Mouse (Mus musculus): ENCODE data around the gene Trp53. TPM values are rescaled to one million over a fixed set of nuclear protein-coding genes. Genes with fewer than 3 reads are reported as not detected.

Gene Trp53
- polyA plus RNA-seq, 1 experiment from 2014 or later = 161 TPM

GRCm38 (mm10) chr11:69552622-69553340, 27.4 kb upstream of the Trp53 start:
- Histone ChIP-seq H3K4me2 (replicated peaks) (0 out of 2 replicates have a peak overlapping the region, but pooled peaks have one; percentile 11), H3K36me3 (peaks cover 30% of the 10 kb centered on the region), H3K4me1 (peaks cover 42% of the 10 kb centered on the region), H3K9me3 (no peaks in the 10 kb centered on the region), H3K4me3 (no peak overlapping the region), H3K9ac (no peak overlapping the region), H3K27ac (no peak overlapping the region), H3K27me3 (peaks cover 9% of the 10 kb centered on the region)
- ATAC-seq (ENCODE audit: low FRiP score, low read depth) = 0 out of 2 replicates have a peak, but pooled peaks have one; percentile 20
- WGBS = 27% methylated on average over 14 of the region's 14 CpGs

GRCm38 (mm10) chr11:69553341-69553721, 26.8 kb upstream of the Trp53 start:
- Histone ChIP-seq H3K4me3 (no peak overlapping the region), H3K27me3 (peaks cover 9% of the 10 kb centered on the region), H3K9ac (no peak overlapping the region), H3K36me3 (peaks cover 30% of the 10 kb centered on the region), H3K4me1 (peaks cover 46% of the 10 kb centered on the region), H3K27ac (no peak overlapping the region), H3K4me2 (replicated peaks) (0 out of 2 replicates have a peak overlapping the region, but pooled peaks have one; percentile 11), H3K9me3 (no peaks in the 10 kb centered on the region)
- ATAC-seq (ENCODE audit: low FRiP score, low read depth) = no peak
- WGBS = 13% methylated on average over 2 of the region's 2 CpGs

DNA sequence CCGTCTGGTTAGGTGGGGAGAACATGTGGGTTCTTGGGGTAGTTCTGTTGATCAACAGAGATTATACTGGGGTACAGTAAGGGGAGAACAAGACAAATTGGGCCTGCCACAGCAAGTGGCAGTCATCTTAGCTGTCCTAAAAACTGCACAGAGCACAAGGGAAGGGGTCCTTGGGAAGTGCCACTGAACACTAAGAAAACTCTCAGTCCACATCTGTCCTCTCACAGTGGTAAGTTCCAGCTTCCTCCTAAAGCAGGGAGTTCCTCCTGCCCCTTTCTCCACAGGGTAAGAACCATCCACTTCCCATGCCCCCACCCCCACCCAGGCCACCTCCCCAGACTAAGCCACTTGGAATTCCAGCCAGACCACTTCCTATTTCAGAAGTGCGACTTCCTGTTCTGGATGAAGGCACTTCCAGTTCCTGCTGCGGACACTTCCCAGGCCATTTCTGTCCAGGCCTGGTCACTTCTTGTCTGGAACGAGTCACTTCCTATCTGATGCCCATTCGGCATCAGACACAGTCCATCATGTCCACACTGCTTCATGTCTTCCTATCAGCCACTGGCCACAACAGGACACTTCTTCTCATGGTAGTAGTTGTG, 25.5 kb upstream of the Trp53 start:
- Histone ChIP-seq H3K4me2 (replicated peaks) (no peak overlapping the region), H3K27ac (no peak overlapping the region; the same call in 1 of the 2 replicates), H3K4me3 (no peak overlapping the region), H3K9me3 (no peaks in the 10 kb centered on the region), H3K27me3 (no peaks in the 10 kb centered on the region), H3K36me3 (peaks cover 30% of the 10 kb centered on the region), H3K9ac (no peak overlapping the region), H3K4me1 (peaks cover 52% of the 10 kb centered on the region)
- 78% methylated on average over 5 of the region's 5 CpGs for WGBS
- ATAC-seq (ENCODE audit: low FRiP score, low read depth) = no peak

GRCm38 (mm10) chr11:69557381-69557958, 22.7 kb upstream of the Trp53 start:
- Histone ChIP-seq H3K4me2 (replicated peaks) (peak overlapping the region; percentile 96), H3K36me3 (peaks cover 40% of the 10 kb centered on the region), H3K27ac (no peak overlapping the region), H3K9me3 (no peaks in the 10 kb centered on the region), H3K9ac (peak overlapping the region; percentile 97; the same call in 1 of the 2 replicates), H3K27me3 (no peaks in the 10 kb centered on the region), H3K4me3 (peak overlapping the region; percentile 81; the same call in 1 of the 2 replicates), H3K4me1 (peaks cover 74% of the 10 kb centered on the region)
- ATAC-seq (ENCODE audit: low FRiP score, low read depth) = no peak
- WGBS = 33% methylated on average over 14 of the region's 14 CpGs

- no peaks in the 10 kb centered on the region for H3K27me3 ChIP-seq
- H3K4me1 ChIP-seq = peaks cover 73% of the 10 kb centered on the region
Observed at GRCm38 (mm10) chr11:69558756-69559155, 21.4 kb upstream of the Trp53 start.

GRCm38 (mm10) chr11:69559183-69559582, 21.0 kb upstream of the Trp53 start:
- no peaks in the 10 kb centered on the region for H3K9me3 ChIP-seq
- WGBS = 7% methylated on average over 5 of the region's 5 CpGs
- peak overlapping the region; percentile 96 for H3K4me2 ChIP-seq (replicated peaks)
- peaks cover 51% of the 10 kb centered on the region for H3K36me3 ChIP-seq
- peak overlapping the region; percentile 81 for H3K4me3 ChIP-seq
- H3K9ac ChIP-seq = peak overlapping the region; percentile 97
- no peaks in the 10 kb centered on the region for H3K27me3 ChIP-seq
- peaks cover 77% of the 10 kb centered on the region for H3K4me1 ChIP-seq
- no peak for ATAC-seq (ENCODE audit: low FRiP score, low read depth)
- peak overlapping the region; percentile 92; the same call in 1 of the 2 replicates for H3K27ac ChIP-seq

More at GRCm38 (mm10) chr11:69558756-69559155, 21.4 kb upstream of the Trp53 start:
- no peak for ATAC-seq (ENCODE audit: low FRiP score, low read depth)
- peak overlapping the region; percentile 81 for H3K4me3 ChIP-seq
- peaks cover 51% of the 10 kb centered on the region for H3K36me3 ChIP-seq
- peak overlapping the region; percentile 96 for H3K4me2 ChIP-seq (replicated peaks)
- no peak overlapping the region; the same call in 1 of the 2 replicates for H3K27ac ChIP-seq
- WGBS = 44% methylated on average over 6 of the region's 6 CpGs
- H3K9me3 ChIP-seq = no peaks in the 10 kb centered on the region
- peak overlapping the region; percentile 97 for H3K9ac ChIP-seq

- peak within 1 kb of the TSS; percentile 96 for H3K4me2 ChIP-seq (replicated peaks)
- H3K9ac ChIP-seq = peak within 1 kb of the TSS; percentile 97
- H3K36me3 ChIP-seq = peaks cover 51% of the 10 kb centered on the region
- ATAC-seq (ENCODE audit: low FRiP score, low read depth) = peak; percentile 74
- no peaks in the 10 kb centered on the region for H3K27me3 ChIP-seq
- peaks cover 71% of the 10 kb centered on the region for H3K4me1 ChIP-seq
- peak within 1 kb of the TSS; percentile 81 for H3K4me3 ChIP-seq
- H3K27ac ChIP-seq = peak within 1 kb of the TSS; percentile 92
- WGBS = under 1% methylated on average over 49 of the region's 59 CpGs
- no peaks in the 10 kb centered on the region for H3K9me3 ChIP-seq
Observed at GRCm38 (mm10) chr11:69559851-69560765, 20.1 kb upstream of the Trp53 start, which contains the start of gene Efnb3. Gene Efnb3 (minus strand): TSS chr11:69560205.

DNA sequence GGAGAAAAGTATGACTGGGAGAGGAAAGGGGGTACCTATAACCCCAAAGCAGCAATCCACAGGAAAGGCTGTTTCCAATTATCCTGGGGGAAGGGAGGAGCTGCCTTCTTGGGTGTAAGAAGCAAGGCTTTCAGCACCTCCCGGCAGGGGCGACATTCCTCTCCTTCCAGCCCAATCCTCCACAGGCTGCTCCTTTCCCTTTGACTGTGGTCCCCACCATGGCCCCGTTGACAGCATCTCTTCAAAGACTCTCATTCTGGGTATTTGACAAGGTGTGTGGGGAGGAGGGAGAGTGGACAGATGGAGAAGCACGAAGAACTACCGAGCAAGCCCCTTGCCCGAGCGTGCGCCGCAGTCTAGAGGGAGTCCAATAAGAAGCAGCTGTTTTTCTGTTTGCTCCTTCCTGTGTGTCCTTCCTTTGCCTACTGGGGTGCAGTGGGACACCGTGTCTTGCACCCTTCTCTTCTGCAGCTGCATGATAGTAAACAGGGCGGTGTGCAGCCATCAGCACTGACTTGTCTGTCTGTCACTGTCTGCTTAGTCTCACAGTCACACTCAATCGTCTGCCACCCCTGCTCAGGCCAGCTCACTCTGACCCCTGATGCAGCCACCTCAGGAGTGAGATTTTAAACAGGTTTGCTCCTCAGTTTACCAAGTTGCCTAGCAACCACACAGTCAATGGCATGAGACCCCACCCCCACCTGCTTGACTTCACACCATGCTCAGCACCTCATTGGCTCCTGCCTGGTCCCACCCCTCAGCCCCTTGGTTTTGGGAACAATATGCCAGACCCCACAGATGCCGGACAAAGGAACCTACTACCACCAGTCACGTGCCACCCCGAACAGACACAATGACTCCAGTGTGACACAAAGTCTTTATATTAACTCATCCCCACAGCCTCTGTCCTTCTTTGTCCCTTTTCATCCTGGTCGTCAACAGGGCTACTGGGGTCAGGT, 19.0 kb upstream of the Trp53 start:
- peak; percentile 62; the same call in 1 of the 2 replicates for ATAC-seq (ENCODE audit: low FRiP score, low read depth)
- Histone ChIP-seq H3K9me3 (no peaks in the 10 kb centered on the region), H3K36me3 (peaks cover 50% of the 10 kb centered on the region), H3K4me1 (peaks cover 67% of the 10 kb centered on the region), H3K27ac (peak overlapping the region; percentile 92), H3K4me3 (peak overlapping the region; percentile 81), H3K4me2 (replicated peaks) (peak overlapping the region; percentile 96), H3K27me3 (no peaks in the 10 kb centered on the region), H3K9ac (peak overlapping the region; percentile 97; the same call in 1 of the 2 replicates)
- 11% methylated on average over 16 of the region's 16 CpGs for WGBS

DNA sequence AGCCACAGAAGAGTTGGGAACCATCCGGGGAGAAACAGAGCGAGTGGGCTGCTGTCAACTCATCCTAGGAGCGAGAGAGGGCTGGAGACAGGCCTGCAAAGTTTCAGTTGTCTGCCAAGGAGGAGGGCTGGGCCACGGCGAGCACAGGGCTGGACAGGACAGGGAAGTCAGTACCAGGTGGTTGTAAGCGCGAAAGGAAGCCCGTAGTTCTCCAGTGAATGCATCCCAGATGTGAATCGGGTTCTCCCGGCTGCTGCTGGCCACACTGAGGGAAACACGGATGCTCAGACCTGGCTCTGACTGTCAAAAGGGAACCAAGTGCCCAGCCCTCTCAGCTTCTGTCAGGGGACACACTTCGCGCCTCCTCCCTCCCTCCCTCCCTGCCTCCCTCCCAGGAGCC, 16.8 kb upstream of the Trp53 start:
- no peak for ATAC-seq (ENCODE audit: low FRiP score, low read depth)
- Histone ChIP-seq H3K4me2 (replicated peaks) (no peak overlapping the region), H3K9ac (peak overlapping the region; percentile 36), H3K4me3 (no peak overlapping the region), H3K27me3 (no peaks in the 10 kb centered on the region), H3K36me3 (peaks cover 58% of the 10 kb centered on the region), H3K9me3 (no peaks in the 10 kb centered on the region), H3K4me1 (peaks cover 46% of the 10 kb centered on the region), H3K27ac (peak overlapping the region; percentile 12; the same call in 1 of the 2 replicates)
- WGBS = 37% methylated on average over 13 of the region's 13 CpGs

DNA sequence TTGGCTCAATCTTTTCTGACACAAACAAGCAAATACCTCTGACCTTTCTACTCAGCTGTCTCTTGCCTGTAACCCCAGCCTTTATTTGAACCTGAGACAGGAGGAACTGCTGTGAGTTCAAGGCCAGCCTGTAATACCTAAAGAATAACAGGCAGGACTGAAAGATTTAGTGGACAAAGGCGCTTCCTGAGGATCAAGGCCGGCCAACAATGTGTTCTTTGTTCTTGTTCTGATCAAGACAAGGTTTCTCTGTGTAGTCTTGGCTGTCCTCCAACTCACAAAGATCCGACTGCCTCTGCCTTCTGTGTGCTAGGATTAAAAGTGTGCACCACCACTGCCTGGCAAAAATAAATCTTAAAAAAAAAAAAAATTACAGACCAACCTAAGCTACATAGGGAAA, 15.8 kb upstream of the Trp53 start:
- Histone ChIP-seq H3K4me3 (no peak overlapping the region), H3K4me2 (replicated peaks) (no peak overlapping the region), H3K27ac (no peak overlapping the region), H3K36me3 (peaks cover 63% of the 10 kb centered on the region), H3K4me1 (peaks cover 36% of the 10 kb centered on the region), H3K9me3 (no peaks in the 10 kb centered on the region), H3K27me3 (no peaks in the 10 kb centered on the region), H3K9ac (no peak overlapping the region)
- WGBS = 61% methylated on average over 3 of the region's 3 CpGs
- no peak for ATAC-seq (ENCODE audit: low FRiP score, low read depth)
